Comparison of ENCODE assay signal across 16 mouse cellular contexts in genomic region chr2:134460831-134461230, GRCm38 (mm10).
A peak's percentile ranks its signal among the peaks of the same experiment; 100 is the strongest.
DNase-seq lines count a peak whose midpoint lies in the region; ATAC-seq and TF ChIP-seq lines count a peak whose summit lies in the region.
"Had no signal": no experiment of that assay in that cellular context is flagged by ENCODE, and none has a peak within 500 bp of the region (broad histone marks: within the 10 kb centered on the region; RNA-seq: fewer than 3 reads in every experiment).

No protein-coding gene starts in this region.

- H3K4me1 ChIP-seq in heart, embryonic 10.5 days, result no peaks in the 10 kb centered on the region
- H3K4me1 ChIP-seq in CH12.LX (ENCODE audit: control insufficient read depth in 1 of 2, insufficient read depth in 2 of 2), result peaks cover 0 to 13% of the 10 kb centered on the region in 2 experiments; a peak in 2 of 4 replicates
- H3K4me1 ChIP-seq: stomach, embryonic 15.5 days had no signal

- peak; percentile 89 for DNase-seq in heart, adult 11 months
- DNase-seq in heart, embryonic 10.5 days (ENCODE audit: low spot score), result no peak
- DNase-seq in 3T3-L1 (ENCODE audit: low read depth, low spot score) (peak; percentile 90), CH12.LX (ENCODE audit: extremely low read depth) (peak; percentile 21)
- DNase-seq in lung, postnatal 10 days, result peak; percentile 37
- no peak for DNase-seq in left cerebral cortex, postnatal 36 days (ENCODE audit: low spot score in 2 of 2)
- DNase-seq: cerebellum, adult 8-10 months; right cerebral cortex, postnatal 4 days; thymus, postnatal 4 days had no signal

- no peak for TF ChIP-seq EP300 in CH12.LX (IDR thresholded peaks at IDR 0.05; ENCODE audit: low read length)

- dilution Hi-C loops in CH12.LX (cut with MboI; ENCODE audit: extremely low pct_ligation_motif_present, extremely low pct_unique_long_range_greater_than_20kb, low sequenced_read_pairs), result no loop called here

- intact Hi-C loops in left cerebral cortex, postnatal 36 days (cut with DNase I), result no loop called here

- H3K4me2 ChIP-seq in CH12.LX (ENCODE audit: insufficient read depth, low read depth, poor library complexity, severe bottlenecking), result no peak overlapping the region
- H3K4me2 ChIP-seq: hindbrain, embryonic 12.5 days; liver, embryonic 12.5 days; stomach, embryonic 15.5 days had no signal

- no peak for ATAC-seq in erythroid progenitor cell, adult 5-6 weeks (replicated peaks; ENCODE audit: low FRiP score, poor library complexity, severe bottlenecking)
- ATAC-seq: forebrain, embryonic 14.5 days; intestine, embryonic 16.5 days; liver, embryonic 12.5 days had no signal

- H3K9ac ChIP-seq in CH12.LX (ENCODE audit: insufficient read depth, low read depth), result no peak overlapping the region
- H3K9ac ChIP-seq: hindbrain, embryonic 12.5 days; liver, embryonic 12.5 days; stomach, embryonic 15.5 days had no signal

- in situ Hi-C loops in CH12.LX (cut with MboI; ENCODE audit: low pct_ligation_motif_present, low pct_unique_long_range_greater_than_20kb, low sequenced_read_pairs), result no loop called here

- no peaks in the 10 kb centered on the region for H3K9me3 ChIP-seq in heart, embryonic 10.5 days
- H3K9me3 ChIP-seq in CH12.LX (replicated peaks; ENCODE audit: low read length), result no peaks in the 10 kb centered on the region
- H3K9me3 ChIP-seq: hindbrain, embryonic 12.5 days; liver, embryonic 12.5 days; stomach, embryonic 15.5 days had no signal

- no peak overlapping the region for H3K27ac ChIP-seq in heart, embryonic 10.5 days
- H3K27ac ChIP-seq in CH12.LX (ENCODE audit: insufficient read depth, low read depth), result no peak overlapping the region
- H3K27ac ChIP-seq: heart, adult 2 months; hindbrain, embryonic 12.5 days; liver, embryonic 12.5 days; stomach, embryonic 15.5 days had no signal

- H3K79me2 ChIP-seq in CH12.LX (replicated peaks; ENCODE audit: control insufficient read depth, extremely low read depth, insufficient read depth, poor library complexity, severe bottlenecking), result no peaks in the 10 kb centered on the region

- H3K27me3 ChIP-seq in heart, embryonic 10.5 days (ENCODE audit: insufficient read depth, poor library complexity, severe bottlenecking), result no peaks in the 10 kb centered on the region
- no peaks in the 10 kb centered on the region for H3K27me3 ChIP-seq in CH12.LX (replicated peaks)
- H3K27me3 ChIP-seq: hindbrain, embryonic 12.5 days; liver, embryonic 12.5 days; stomach, embryonic 15.5 days had no signal

- no peak overlapping the region for H3K4me3 ChIP-seq in heart, embryonic 10.5 days
- no peak overlapping the region for H3K4me3 ChIP-seq in CH12.LX (replicated peaks in 1 of 3; ENCODE audit: low read depth in 2 of 3, low read length in 2 of 3, poor library complexity in 1 of 3)
- H3K4me3 ChIP-seq: heart, adult 2 months; hindbrain, embryonic 12.5 days; liver, embryonic 12.5 days; stomach, embryonic 15.5 days had no signal

- 72% methylated on average over 5 of the region's 5 CpGs for WGBS in heart, embryonic 10.5 days

- no peak for TF ChIP-seq CTCF in CH12.LX (conservative IDR thresholded peaks at IDR 0.05 in 1 of 2, IDR thresholded peaks at IDR 0.05 in 1 of 2; ENCODE audit: low read depth in 2 of 2, low read length in 2 of 2)

- no peak for TF ChIP-seq RAD21 in CH12.LX (IDR thresholded peaks at IDR 0.05; ENCODE audit: low read depth, low read length)

- no peaks in the 10 kb centered on the region for H3K36me3 ChIP-seq in heart, embryonic 10.5 days
- H3K36me3 ChIP-seq in CH12.LX (replicated peaks in 1 of 2; ENCODE audit: control insufficient read depth in 1 of 2, insufficient read depth in 1 of 2, low read length in 1 of 2), result no peaks in the 10 kb centered on the region
- H3K36me3 ChIP-seq: hindbrain, embryonic 12.5 days; liver, embryonic 12.5 days; stomach, embryonic 15.5 days had no signal

- no peak for TF ChIP-seq POLR2A in CH12.LX (IDR thresholded peaks at IDR 0.05; ENCODE audit: low read depth, low read length)

TF ChIP-seq in CH12.LX, 34 proteins besides CTCF, POLR2A, EP300 and RAD21:
- TF ChIP-seq JUND (conservative IDR thresholded peaks at IDR 0.05; ENCODE audit: low read depth, low read length), result no peak
- no peak for TF ChIP-seq TBP (conservative IDR thresholded peaks at IDR 0.05; ENCODE audit: low read depth, low read length)
- TF ChIP-seq ZNF384 (IDR thresholded peaks at IDR 0.05; ENCODE audit: low read depth, low read length), result no peak
- TF ChIP-seq BHLHE40 (IDR thresholded peaks at IDR 0.05; ENCODE audit: low read depth, low read length), result no peak
- TF ChIP-seq UBTF (IDR thresholded peaks at IDR 0.05; ENCODE audit: low read depth, low read length), result no peak
- TF ChIP-seq USF1 (IDR thresholded peaks at IDR 0.05; ENCODE audit: low read depth, low read length), result no peak
- no peak for TF ChIP-seq E2F4 (IDR thresholded peaks at IDR 0.05; ENCODE audit: insufficient replicate concordance, low read depth, low read length)

Comparison
In these comparisons a context has a peak if more than half of its experiments do, and no peak if none do; other contexts are left out.
1. DNase-seq: peak in heart, adult 11 months (single experiment), 3T3-L1 (single experiment), CH12.LX (single experiment) and lung, postnatal 10 days (single experiment); none in heart, embryonic 10.5 days (single experiment) and left cerebral cortex, postnatal 36 days (0 of 2).